Mouse (Mus musculus): ENCODE results near the gene Chmp2a.

GRCm38 (mm10) chr7:13009143-13010004, 25.2 kb downstream of the Chmp2a start:
- peak; percentile 89 for TF ChIP-seq CTCF (IDR thresholded peaks at IDR 0.05; ENCODE audit: extremely low read depth, insufficient read depth, insufficient read length, insufficient replicate concordance)
- peak; percentile 4; the same call in 1 of the 2 replicates for TF ChIP-seq POLR2A (IDR thresholded peaks at IDR 0.05; ENCODE audit: low read depth, low read length)

Data from spleen, adult 2 months (tissue).